Mouse (Mus musculus) mature B cell (primary cell): ENCODE data around the gene Strip1.

Source experiments
- in situ Hi-C: fragments of 300-500 bp; cut with MboI; formaldehyde crosslinking; loops from 2 replicates; pipeline ENCODE4 v1.14.3; 2019

Gene Strip1

DNA sequence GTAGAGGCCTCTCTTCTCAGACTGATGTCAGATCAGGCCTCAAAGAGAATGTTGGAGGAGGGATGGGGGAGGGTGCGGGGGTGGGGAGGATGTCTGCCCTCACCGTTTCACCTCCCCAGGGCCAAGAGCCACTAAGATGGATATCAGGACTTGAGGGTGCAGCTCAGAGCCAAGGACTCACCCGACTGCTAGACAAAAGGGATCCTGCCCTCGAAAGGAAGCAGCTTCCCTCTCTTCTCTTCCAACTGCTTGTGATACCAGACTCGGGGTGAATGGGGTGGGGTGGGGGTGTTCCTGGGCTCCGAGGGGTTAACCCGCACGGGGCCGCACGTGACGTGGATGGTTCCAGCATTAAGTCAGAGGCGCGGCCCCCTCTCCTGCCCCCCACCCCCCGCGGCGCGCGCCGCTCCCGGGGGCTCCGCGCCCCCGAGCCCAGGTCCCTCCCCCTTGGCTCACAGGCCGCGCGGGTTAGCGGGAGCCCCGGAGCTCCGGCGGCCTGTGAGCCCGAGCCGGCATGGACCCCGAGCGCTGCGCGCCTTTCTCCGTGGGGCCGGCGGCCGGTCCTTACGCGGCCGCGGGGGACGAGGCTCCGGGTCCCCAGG lies 36.7 kb downstream of the Strip1 start, which contains the start of gene Alx3:
Alx3 (plus strand) TSS at position 370 of the 602 bp plus-strand sequence.
- in situ Hi-C loops = no loop called here

- in situ Hi-C loops = no loop called here
These were observed 37.9 kb downstream of the Strip1 start for GRCm38 (mm10) chr3:107593632-107594031.

DNA sequence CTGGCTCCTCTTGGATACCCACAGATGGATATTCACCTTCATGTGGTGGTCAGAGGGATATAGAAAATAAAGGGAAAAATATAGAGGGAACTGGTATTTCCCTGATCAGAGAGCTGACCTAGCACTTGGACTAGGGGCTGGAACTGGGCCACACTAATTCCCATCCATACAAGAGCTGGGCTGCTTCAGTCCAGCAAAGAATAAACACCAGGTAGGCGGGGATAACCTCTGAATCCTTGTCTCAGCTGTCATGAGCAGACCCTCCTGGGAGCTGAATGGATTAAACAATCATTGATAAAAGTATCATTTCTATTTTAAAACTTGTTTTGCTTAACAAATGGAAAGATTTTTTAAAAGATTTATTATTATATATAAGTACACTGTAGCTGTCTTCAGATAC lies 39.9 kb downstream of the Strip1 start:
- in situ Hi-C loops = no loop called here

DNA sequence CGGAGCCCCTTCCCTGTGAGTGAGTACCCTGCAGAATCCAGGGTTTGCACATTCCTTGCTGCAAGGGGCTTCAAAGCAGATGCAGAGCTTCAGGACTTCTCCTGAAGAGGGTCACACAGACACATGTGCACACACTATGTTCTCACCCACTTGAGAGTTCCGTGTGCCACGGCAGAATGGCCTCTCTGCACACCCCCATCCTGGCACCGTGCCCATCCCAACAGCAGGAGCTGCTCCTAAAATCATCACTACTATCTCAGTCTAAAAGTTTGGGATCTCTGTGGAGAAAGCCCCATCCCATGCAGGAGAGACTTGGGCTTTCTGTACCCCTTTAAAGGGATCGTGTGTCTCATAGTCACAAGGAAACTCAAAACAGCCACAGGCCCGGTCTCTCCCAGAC lies 45.0 kb downstream of the Strip1 start:
- in situ Hi-C loops = no loop called here

GRCm38 (mm10) chr3:107583893-107584292 lies 47.6 kb downstream of the Strip1 start:
- in situ Hi-C loops = no loop called here

- in situ Hi-C loops = no loop called here
These were observed 48.4 kb downstream of the Strip1 start for GRCm38 (mm10) chr3:107582875-107583767.

GRCm38 (mm10) chr3:107582130-107582874 lies 49.2 kb downstream of the Strip1 start:
- in situ Hi-C loops = no loop called here

DNA sequence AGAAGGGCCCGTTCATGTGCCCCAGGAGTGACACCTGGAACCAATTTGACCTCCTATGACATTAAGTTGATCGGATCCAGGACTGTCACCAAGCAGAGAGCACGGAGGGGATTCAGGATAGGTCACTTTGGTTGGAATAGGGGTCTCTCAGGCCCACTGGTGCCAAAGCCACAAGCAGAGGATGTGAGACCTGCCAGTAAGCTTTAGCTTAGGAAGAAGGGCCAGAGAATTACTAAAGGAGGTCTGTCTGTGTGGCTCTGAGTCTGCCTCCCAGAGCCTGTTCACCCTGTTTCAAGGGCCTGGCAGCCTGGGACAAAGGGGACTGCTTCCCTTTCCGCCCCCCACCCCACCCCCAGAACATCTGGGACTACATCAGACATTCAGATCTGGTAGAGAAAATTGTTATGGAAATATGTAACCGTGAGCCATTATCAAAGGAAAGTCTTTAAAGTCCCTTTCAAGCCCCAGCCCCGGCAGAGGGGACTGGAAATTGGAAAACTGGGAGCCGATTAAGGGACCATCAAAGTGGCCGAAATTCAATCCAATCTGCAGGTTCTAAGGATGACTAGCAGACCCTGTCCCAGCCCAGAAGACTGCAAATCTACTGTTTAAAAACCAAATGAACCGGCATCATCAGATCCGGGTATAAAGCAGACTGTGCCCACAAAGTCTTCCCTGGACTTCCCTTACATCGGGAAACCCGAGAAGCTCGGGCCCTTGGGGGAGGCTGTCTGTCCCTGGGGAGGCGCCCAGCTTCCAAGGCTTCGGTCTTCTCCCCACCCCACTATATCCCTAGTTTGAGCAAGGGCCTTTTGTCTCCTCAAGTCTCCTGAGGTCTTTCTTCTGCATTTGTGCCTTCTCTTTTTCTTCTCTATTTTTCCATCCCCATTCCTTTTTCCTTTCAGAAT lies 50.1 kb downstream of the Strip1 start:
- in situ Hi-C loops = no loop called here

DNA sequence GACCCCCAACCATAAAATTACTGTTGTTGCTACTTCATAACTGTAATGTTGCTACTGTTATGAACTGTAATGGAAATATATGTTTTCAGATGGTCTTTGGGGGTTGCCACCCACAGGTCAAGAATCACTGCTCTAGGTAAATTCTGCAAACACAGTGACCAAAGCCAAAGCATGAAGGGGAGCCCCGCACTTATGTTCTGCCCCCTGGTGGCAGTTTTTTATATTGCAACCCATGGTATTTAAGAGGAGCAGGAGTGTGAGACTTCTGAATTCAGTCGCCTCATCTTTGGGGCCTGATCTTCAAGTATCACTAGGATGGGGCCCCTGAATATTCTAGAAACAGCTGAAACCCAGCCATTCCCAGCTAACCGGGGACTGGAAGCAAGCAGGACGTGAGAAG lies 52.0 kb downstream of the Strip1 start:
- in situ Hi-C loops = no loop called here

GRCm38 (mm10) chr3:107577810-107578390 lies 53.6 kb downstream of the Strip1 start:
- in situ Hi-C loops = no loop called here

DNA sequence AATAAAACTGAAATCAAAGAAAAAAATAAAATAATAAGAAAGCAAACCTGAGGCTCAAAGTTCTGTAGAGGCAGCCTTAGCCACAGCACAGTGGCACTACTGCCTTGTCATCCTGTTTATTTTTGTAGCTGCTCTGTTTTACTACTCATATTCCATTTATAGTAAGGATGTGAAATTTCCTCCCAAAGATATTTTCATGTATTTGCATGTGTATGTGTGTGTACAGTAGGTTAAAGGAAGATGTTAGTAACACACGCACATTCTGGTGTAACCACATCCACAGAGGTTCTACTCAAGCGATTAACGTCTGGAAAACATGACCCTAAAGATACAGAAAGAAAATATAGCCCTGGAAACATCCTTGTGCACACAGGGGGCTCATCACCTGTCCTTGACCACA lies 54.7 kb downstream of the Strip1 start:
- in situ Hi-C loops = no loop called here

DNA sequence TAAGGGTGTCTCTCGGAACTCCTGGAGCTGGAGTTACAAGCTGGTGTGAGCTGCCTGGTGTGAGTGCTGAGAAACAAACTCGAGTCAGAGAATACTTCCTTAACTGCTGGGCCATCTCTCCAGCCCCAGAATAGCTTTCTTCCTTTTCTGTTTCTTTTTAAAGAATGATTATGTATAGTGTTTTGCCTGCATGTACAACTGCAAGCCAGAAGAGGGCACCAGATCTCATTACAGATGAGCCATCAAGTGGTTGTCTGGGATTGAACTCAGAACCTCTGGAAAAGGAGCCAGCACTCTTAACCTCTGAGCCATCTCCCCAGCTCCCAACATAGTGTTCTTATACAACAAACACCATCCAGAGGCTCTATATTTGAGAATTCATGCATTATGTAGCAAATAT lies 60.3 kb downstream of the Strip1 start:
- in situ Hi-C loops = no loop called here

- in situ Hi-C loops = no loop called here
These were observed 62.8 kb downstream of the Strip1 start for GRCm38 (mm10) chr3:107568721-107569120.

DNA sequence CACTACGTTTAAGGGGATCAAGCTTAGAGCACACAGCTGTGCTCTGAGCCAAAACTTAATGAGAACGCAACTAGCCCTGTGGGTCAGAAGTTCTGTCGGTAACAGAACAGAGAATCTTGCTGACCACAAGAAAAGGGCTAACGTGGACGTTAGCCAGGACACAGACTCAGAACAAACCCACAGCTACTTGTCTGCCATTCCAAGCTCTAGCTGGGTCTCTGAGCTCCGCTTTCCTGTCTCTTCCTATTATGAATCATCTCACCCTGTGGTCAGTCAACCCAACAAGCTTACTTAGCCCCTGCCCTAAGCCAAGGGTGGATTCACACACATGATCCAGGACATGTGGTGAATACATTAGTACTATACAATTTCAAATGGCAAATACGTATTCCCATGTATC lies 63.7 kb downstream of the Strip1 start:
- in situ Hi-C loops = no loop called here

DNA sequence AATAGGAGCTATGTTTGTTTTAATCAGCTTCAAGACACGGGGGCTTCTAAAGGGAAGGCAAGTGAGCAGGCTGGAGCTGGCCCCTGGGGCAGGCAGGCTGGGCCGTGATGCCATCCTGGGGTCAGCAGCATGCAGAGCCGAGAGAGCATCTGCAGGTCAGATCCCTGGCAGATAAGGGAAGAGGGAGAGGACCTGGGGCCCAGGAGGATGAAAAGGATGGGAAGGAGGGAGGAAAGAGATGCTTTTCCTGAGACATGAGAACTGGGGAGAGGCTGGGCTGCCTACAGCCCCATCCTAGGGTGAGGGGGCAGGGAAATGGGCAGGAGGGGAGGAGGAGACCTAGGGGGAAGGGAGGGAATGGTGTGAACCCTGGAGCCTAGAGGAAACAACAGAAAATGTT lies 66.2 kb downstream of the Strip1 start:
- in situ Hi-C loops = no loop called here

- in situ Hi-C loops = no loop called here
These were observed 67.6 kb downstream of the Strip1 start for GRCm38 (mm10) chr3:107563880-107564279.

DNA sequence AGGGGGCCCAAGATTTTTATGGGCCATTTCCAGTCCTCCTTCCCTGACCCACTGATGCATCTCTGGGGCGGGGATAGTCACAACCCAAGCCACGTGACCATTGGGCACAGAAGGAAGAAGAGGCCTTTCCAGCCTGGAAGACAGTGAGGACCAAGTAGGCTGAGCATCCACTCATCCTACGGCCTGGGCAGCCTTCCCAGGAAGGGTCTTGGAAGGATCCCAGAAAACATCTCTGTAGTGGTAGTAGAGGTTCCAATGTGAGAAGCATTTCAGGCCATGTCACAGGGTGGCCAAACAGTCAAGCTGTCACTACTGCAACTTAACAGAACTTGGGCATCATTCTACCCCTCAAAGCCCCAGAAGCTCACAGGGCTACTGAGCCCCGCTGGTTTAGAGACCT lies 68.9 kb downstream of the Strip1 start:
- in situ Hi-C loops = no loop called here
